Comparison of ENCODE assay signal across 17 mouse cellular contexts in the genomic region with DNA sequence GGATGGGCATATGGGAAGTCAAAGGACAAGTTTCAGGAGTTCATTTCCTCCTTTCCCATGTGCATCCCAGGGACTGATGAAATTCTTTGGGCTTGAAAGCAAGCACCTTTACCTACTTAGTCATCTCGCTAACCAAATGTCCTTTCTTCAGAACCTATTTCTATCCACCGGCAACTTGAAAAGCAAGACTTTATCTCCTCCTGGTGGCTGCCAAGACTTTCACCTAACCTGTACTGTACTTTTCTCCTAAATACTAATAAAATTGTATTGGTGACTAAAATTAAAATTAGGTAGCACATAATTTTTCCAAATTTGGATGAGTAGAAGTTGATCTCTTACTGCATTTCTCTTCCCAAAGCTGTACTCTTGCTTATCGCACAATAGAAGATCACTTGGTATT.
"Had no signal": no experiment of that assay in that cellular context is flagged by ENCODE, and none has a peak within 500 bp of the region (broad histone marks: within the 10 kb centered on the region; RNA-seq: fewer than 3 reads in every experiment).

No protein-coding gene starts in this region.

- DNase-seq: kidney, adult 8-10 months; kidney, postnatal 14 days; liver, embryonic 13.5 days; lung, adult 2 months; retina, postnatal 1 day; right cerebral cortex, postnatal 25 days; spleen, adult 18-20 months; thymus, adult 18-20 months; thymus, postnatal 36 days had no signal

- H3K36me3 ChIP-seq: kidney, embryonic 15.5 days; liver, embryonic 13.5 days; midbrain, embryonic 10.5 days; midbrain, embryonic 13.5 days; neural tube, embryonic 13.5 days; stomach, embryonic 15.5 days had no signal

- H3K9me3 ChIP-seq: kidney, embryonic 15.5 days; liver, embryonic 13.5 days; megakaryocyte, embryonic 14.5 days; midbrain, embryonic 10.5 days; midbrain, embryonic 13.5 days; neural tube, embryonic 13.5 days; stomach, embryonic 15.5 days had no signal

- ATAC-seq: midbrain, embryonic 13.5 days; midbrain, embryonic 16.5 days had no signal

- H3K4me3 ChIP-seq: kidney, embryonic 15.5 days; liver, embryonic 13.5 days; megakaryocyte, embryonic 14.5 days; midbrain, embryonic 10.5 days; midbrain, embryonic 13.5 days; myocyte; neural tube, embryonic 13.5 days; stomach, embryonic 15.5 days had no signal

- H3K27ac ChIP-seq: kidney, embryonic 15.5 days; liver, embryonic 13.5 days; midbrain, embryonic 10.5 days; midbrain, embryonic 13.5 days; neural tube, embryonic 13.5 days; stomach, embryonic 15.5 days had no signal

- H3K4me2 ChIP-seq: kidney, embryonic 15.5 days; liver, embryonic 13.5 days; midbrain, embryonic 13.5 days; neural tube, embryonic 13.5 days; stomach, embryonic 15.5 days had no signal

- H3K27me3 ChIP-seq: kidney, embryonic 15.5 days; liver, embryonic 13.5 days; midbrain, embryonic 13.5 days; neural tube, embryonic 13.5 days; stomach, embryonic 15.5 days had no signal

- H3K9ac ChIP-seq: kidney, embryonic 15.5 days; liver, embryonic 13.5 days; midbrain, embryonic 13.5 days; neural tube, embryonic 13.5 days; stomach, embryonic 15.5 days had no signal

- H3K4me1 ChIP-seq: kidney, embryonic 15.5 days; liver, embryonic 13.5 days; megakaryocyte, embryonic 14.5 days; midbrain, embryonic 10.5 days; midbrain, embryonic 13.5 days; neural tube, embryonic 13.5 days; stomach, embryonic 15.5 days had no signal
